Mouse (Mus musculus): Measurements from ENCODE around the gene Patj. TPM values are rescaled to one million over a fixed set of nuclear protein-coding genes. Genes with fewer than 3 reads are reported as not detected.

The Patj gene
- polyA plus RNA-seq, 1 experiment from 2014 or later, result 13.3 TPM

DNA sequence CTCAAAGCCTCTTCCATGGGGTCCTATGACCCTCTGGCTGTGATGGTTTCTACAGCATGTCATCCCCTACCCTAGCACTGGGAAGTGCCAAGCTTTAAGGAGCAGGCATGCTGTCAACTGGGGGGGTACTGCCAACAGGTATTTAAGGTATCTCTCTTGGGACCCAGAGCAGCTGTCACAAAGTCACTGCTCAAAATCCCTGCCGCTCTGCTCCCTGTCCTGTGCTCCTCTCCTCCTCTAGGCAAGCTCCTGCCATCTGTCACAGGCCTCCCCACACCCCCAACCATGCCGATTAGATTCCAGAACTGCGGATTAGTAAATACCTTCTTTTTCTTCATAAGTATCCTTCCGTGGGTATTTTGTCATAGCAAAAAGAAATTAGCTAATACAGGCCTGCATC, 358.9 kb downstream of the Patj start:
- Histone ChIP-seq H3K4me3 (no peak overlapping the region), H3K27ac (no peak overlapping the region), H3K9me3 (no peaks in the 10 kb centered on the region), H3K27me3 (ENCODE audit: insufficient read depth, poor library complexity, severe bottlenecking) (no peaks in the 10 kb centered on the region), H3K4me1 (peaks cover 11% of the 10 kb centered on the region; the same call in 1 of the 2 replicates), H3K36me3 (no peaks in the 10 kb centered on the region)
- 77% methylated on average over 4 of the region's 4 CpGs for WGBS
- DNase-seq (ENCODE audit: low spot score), result no peak

DNA sequence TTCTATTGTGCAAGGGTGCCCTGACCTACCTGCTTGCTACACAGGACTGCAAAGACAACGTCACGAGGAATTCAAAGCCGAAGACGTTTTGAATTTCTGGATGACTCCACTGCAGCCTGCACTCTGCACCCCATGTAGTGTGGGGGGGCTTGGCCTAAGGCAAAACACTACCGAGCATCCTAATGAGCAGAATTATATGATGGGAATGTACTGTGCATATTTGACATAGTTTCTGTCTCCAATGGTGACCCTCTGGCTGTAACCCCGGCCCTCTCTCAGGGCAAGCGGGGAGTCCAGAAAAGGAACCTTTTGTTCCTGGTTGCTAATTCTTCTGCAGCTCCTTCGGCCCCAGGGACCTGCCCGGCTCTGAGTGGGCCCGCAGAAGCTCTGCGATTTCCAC, 360.6 kb downstream of the Patj start:
- peaks cover 11% of the 10 kb centered on the region; the same call in 1 of the 2 replicates for H3K4me1 ChIP-seq
- no peaks in the 10 kb centered on the region for H3K9me3 ChIP-seq
- no peaks in the 10 kb centered on the region for H3K36me3 ChIP-seq
- no peak overlapping the region for H3K4me3 ChIP-seq
- H3K27ac ChIP-seq, result no peak overlapping the region; the same call in 1 of the 2 replicates
- no peak for DNase-seq (ENCODE audit: low spot score)
- 70% methylated on average over 11 of the region's 11 CpGs for WGBS
- H3K27me3 ChIP-seq (ENCODE audit: insufficient read depth, poor library complexity, severe bottlenecking), result no peaks in the 10 kb centered on the region

DNA sequence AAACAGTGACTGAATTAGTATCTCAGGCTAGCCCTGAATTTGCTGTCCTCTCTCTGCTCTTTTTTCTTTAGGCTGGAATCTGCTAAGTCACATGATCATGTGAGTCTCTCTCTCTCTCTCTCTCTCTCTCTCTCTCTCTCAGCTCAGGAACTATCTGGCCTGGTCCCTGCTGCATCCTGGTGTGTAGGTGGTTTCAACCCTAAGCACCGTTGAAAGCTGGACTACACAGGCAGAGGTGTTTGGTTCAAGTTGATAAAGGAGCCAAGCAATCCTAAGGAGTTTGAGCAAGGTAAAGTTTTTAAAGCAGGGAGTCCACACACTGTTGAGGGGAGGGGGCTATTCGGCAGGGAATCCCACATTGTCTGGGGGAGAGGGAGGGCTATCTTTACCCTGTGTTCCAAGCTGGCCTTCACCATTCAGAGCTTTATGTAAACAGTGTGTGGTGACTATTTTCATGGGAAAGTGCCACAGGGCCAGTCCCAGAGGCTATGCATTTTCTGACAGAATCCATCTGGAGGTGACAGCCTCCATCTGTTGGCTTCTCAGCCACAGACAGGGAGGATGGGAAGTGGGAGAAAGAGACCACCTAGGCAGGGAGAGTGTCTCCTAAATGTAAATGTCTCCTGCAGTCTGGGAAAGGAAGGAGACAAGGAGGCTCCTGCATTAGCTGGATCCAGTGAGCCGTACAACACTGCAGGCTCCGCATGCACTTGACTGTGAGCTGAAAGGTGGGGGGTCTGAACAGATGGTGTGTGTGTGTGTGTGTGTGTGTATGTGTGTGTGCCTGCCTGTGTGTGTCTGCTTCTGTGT, 362.6 kb downstream of the Patj start:
- H3K4me1 ChIP-seq, result peaks cover 11% of the 10 kb centered on the region; the same call in 1 of the 2 replicates
- H3K27me3 ChIP-seq (ENCODE audit: insufficient read depth, poor library complexity, severe bottlenecking), result no peaks in the 10 kb centered on the region
- peak; percentile 74 for DNase-seq (ENCODE audit: low spot score)
- no peak overlapping the region for H3K4me3 ChIP-seq
- peak overlapping the region; percentile 77 for H3K27ac ChIP-seq
- H3K36me3 ChIP-seq, result no peaks in the 10 kb centered on the region
- H3K9me3 ChIP-seq, result no peaks in the 10 kb centered on the region
- 53% methylated on average over 4 of the region's 4 CpGs for WGBS

DNA sequence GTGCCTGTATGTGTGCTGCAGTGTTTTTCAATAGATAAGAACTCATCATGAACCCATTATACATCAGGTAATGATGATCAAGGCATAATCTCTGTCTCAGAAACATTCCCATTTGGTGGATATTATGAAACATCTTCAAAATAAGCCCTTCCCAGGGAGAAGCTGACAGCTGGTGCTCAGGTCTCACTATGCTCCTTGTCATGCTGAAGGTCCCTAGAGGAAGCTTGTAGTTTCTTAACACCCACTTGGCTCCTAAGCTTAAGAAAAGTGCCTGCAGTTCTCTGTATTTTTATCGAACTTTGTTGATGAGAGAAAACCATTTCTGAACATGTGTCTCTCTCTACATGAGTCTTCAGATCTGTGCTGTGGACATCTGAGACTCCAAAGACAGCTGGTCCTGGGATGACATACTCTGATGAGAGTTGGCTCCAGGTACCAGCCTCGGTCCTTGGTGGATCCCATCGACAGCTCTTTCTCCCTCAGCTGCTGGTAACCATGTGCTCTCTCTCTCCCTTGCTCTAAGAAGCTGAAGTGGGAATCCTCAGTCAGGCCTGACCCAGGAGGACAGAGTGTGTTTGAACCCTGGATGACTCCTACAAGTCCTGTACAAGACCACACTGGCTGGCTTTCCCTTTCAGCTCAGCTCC, 363.4 kb downstream of the Patj start:
- peak; percentile 68 for DNase-seq (ENCODE audit: low spot score)
- Histone ChIP-seq H3K27me3 (ENCODE audit: insufficient read depth, poor library complexity, severe bottlenecking) (no peaks in the 10 kb centered on the region), H3K9me3 (no peaks in the 10 kb centered on the region), H3K36me3 (no peaks in the 10 kb centered on the region), H3K4me3 (no peak overlapping the region), H3K27ac (peak overlapping the region; percentile 17; the same call in 1 of the 2 replicates), H3K4me1 (peaks cover 11% of the 10 kb centered on the region; the same call in 1 of the 2 replicates)
- WGBS, result 66% methylated on average over 3 of the region's 3 CpGs

DNA sequence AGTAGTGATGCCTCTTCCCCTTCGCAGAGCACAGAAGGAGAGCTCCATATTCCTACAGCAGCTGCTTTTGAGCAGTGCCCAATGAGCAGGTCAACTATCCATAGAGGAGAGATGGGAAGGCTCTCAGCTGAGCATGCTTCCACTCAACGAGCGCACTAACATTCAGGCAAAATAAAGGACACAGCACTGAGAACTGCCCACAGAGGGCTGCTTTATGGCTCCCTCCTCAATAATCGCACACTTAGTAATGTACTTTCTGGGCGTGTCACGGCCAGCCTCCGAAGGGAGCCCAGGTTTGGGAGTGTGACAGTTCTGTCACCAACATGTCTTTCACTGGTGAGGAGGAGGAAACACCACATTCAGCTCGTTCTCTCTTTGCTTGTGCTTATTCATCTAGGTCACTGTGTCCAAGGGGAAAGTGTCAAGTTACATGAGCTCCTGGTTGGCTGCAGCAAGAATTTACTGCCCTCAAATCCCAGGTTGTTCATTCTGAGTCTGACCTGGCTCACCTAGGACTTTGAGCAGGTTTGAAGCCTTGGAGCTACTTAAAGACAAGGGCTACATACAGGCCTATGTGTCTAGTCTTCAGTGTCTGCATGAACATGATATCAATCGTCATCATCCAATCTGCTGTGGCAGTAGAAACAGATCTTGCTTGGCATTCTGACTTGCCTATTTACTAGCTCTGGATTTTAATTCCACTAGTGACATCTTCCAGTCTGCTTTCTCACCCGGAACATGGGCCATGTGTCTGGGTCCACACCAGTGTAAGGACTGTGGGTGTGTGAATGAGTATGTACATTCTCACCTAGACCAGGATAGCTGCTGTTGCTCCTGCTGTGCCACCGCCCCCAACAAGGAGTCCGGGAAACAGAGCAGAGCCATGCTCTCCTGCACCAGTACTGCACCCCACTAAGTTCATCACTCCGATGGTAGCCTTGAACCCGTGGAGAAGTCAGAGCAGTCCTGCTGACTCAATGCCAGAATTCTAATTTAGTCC, 371.8 kb downstream of the Patj start:
- Histone ChIP-seq H3K9me3 (no peaks in the 10 kb centered on the region), H3K27me3 (ENCODE audit: insufficient read depth, poor library complexity, severe bottlenecking) (no peaks in the 10 kb centered on the region), H3K4me3 (no peak overlapping the region), H3K27ac (no peak overlapping the region), H3K36me3 (peaks cover 3% of the 10 kb centered on the region; the same call in 1 of the 2 replicates), H3K4me1 (peaks cover 12% of the 10 kb centered on the region)
- peak; percentile 67 for DNase-seq (ENCODE audit: low spot score)
- WGBS, result 73% methylated on average over 14 of the region's 14 CpGs

Small RNAs within 50 kb of the gene (microRNA-seq; reads per million reads assigned to microRNA genes)
- gene Gm22625 (not detected), gene Gm26154 (not detected)

Other genes starting within 250 kb of the Patj start
- 80.7 and 98.6 TPM in 2 replicates for gene Tm2d1, start 12.5 kb upstream of the Patj start, polyA plus RNA-seq (2016; fragmentation: Nextera tagmentation; extraction: Ambion mirVana)

All from heart, embryonic 10.5 days (tissue).